22 mouse cellular contexts compared by ENCODE assay signal in genomic region chr15:96475571-96475972, GRCm38 (mm10). TPM values are rescaled to one million over a fixed set of nuclear protein-coding genes. Genes with fewer than 3 reads are reported as not detected.
DNase-seq lines count a peak whose midpoint lies in the region; ATAC-seq and TF ChIP-seq lines count a peak whose summit lies in the region.
"Had no signal": no experiment of that assay in that cellular context is flagged by ENCODE, and none has a peak within 500 bp of the region (broad histone marks: within the 10 kb centered on the region; RNA-seq: fewer than 3 reads in every experiment).

No protein-coding gene starts in this region.

- H3K9me3 ChIP-seq in megakaryocyte, embryonic 14.5 days: peaks cover 14% of the 10 kb centered on the region; the same call in 1 of the 2 replicates
- H3K9me3 ChIP-seq in stomach, postnatal 0 days (ENCODE audit: control insufficient read depth, low read length): no peaks in the 10 kb centered on the region
- no peaks in the 10 kb centered on the region for H3K9me3 ChIP-seq in forebrain, embryonic 13.5 days (replicated peaks)
- H3K9me3 ChIP-seq: embryonic facial prominence, embryonic 13.5 days; heart, embryonic 12.5 days; hindbrain, embryonic 15.5 days; intestine, embryonic 15.5 days; limb, embryonic 10.5 days had no signal

- WGBS in stomach, postnatal 0 days: 76% methylated on average over 7 of the region's 7 CpGs
- 89% methylated on average over 7 of the region's 7 CpGs for WGBS in forebrain, embryonic 13.5 days

- DNase-seq in layer of hippocampus, adult 9-11 months: peak; percentile 22
- DNase-seq in layer of hippocampus, postnatal 10 days (ENCODE audit: low spot score in 2 of 2): no peak
- DNase-seq in B cell, adult 2 months: peak; percentile 65 to 69
- DNase-seq in embryo, embryonic 10.5 days (ENCODE audit: low spot score): no peak
- DNase-seq in stomach, postnatal 0 days (ENCODE audit: low spot score): no peak
- DNase-seq: adrenal gland, postnatal 14 days; cerebellum, adult 9-10 months; heart, postnatal 14 days; kidney, postnatal 25 days; right cerebral cortex, postnatal 4 days; thymus, adult 2 months had no signal

- H3K27me3 ChIP-seq in megakaryocyte, embryonic 14.5 days (replicated peaks): no peaks in the 10 kb centered on the region
- H3K27me3 ChIP-seq in stomach, postnatal 0 days (ENCODE audit: control insufficient read depth, insufficient read depth, low read length): no peaks in the 10 kb centered on the region
- H3K27me3 ChIP-seq in forebrain, embryonic 13.5 days: no peaks in the 10 kb centered on the region
- H3K27me3 ChIP-seq: embryonic facial prominence, embryonic 13.5 days; heart, embryonic 12.5 days; hindbrain, embryonic 15.5 days; intestine, embryonic 15.5 days; Patski had no signal

- no peak overlapping the region for H3K9ac ChIP-seq in stomach, postnatal 0 days (ENCODE audit: low read length)
- H3K9ac ChIP-seq in forebrain, embryonic 13.5 days: no peak overlapping the region
- H3K9ac ChIP-seq: embryonic facial prominence, embryonic 13.5 days; heart, embryonic 12.5 days; hindbrain, embryonic 15.5 days; intestine, embryonic 15.5 days; liver, embryonic 14.5 days had no signal

- TF ChIP-seq EP300 in stomach, postnatal 0 days (optimal IDR thresholded peaks at IDR 0.05): no peak

- H3K4me1 ChIP-seq in megakaryocyte, embryonic 14.5 days: peaks cover 54% of the 10 kb centered on the region
- H3K4me1 ChIP-seq in stomach, postnatal 0 days (replicated peaks; ENCODE audit: control insufficient read depth, insufficient read depth): no peaks in the 10 kb centered on the region
- H3K4me1 ChIP-seq in forebrain, embryonic 13.5 days: no peaks in the 10 kb centered on the region
- H3K4me1 ChIP-seq: embryonic facial prominence, embryonic 13.5 days; heart, embryonic 12.5 days; hindbrain, embryonic 15.5 days; intestine, embryonic 15.5 days had no signal

- TF ChIP-seq CTCF in stomach, postnatal 0 days (IDR thresholded peaks at IDR 0.05; ENCODE audit: low read depth): no peak

- H3K4me2 ChIP-seq in stomach, postnatal 0 days (replicated peaks; ENCODE audit: low read depth): no peak overlapping the region
- H3K4me2 ChIP-seq in forebrain, embryonic 13.5 days: no peak overlapping the region
- H3K4me2 ChIP-seq: embryonic facial prominence, embryonic 13.5 days; heart, embryonic 12.5 days; hindbrain, embryonic 15.5 days had no signal

- H3K4me3 ChIP-seq in megakaryocyte, embryonic 14.5 days (replicated peaks): peak overlapping the region; percentile 50
- no peak overlapping the region for H3K4me3 ChIP-seq in stomach, postnatal 0 days (ENCODE audit: low read depth, low read length)
- no peak overlapping the region for H3K4me3 ChIP-seq in forebrain, embryonic 13.5 days
- H3K4me3 ChIP-seq: embryonic facial prominence, embryonic 13.5 days; heart, embryonic 12.5 days; hindbrain, embryonic 15.5 days; intestine, embryonic 15.5 days; limb, embryonic 10.5 days had no signal

- ATAC-seq in common myeloid progenitor, adult 5-6 weeks (replicated peaks; ENCODE audit: low read depth, poor library complexity, severe bottlenecking): peak; percentile 76
- no peak for ATAC-seq in stomach, postnatal 0 days (ENCODE audit: low FRiP score, low TSS enrichment)
- no peak for ATAC-seq in forebrain, embryonic 13.5 days
- ATAC-seq: forebrain, embryonic 16.5 days had no signal

- H3K27ac ChIP-seq in stomach, postnatal 0 days (replicated peaks): no peak overlapping the region
- H3K27ac ChIP-seq in forebrain, embryonic 13.5 days: no peak overlapping the region
- H3K27ac ChIP-seq: embryonic facial prominence, embryonic 13.5 days; hindbrain, embryonic 15.5 days; intestine, embryonic 15.5 days; limb, embryonic 10.5 days; liver, embryonic 14.5 days had no signal

- H3K36me3 ChIP-seq in megakaryocyte, embryonic 14.5 days (replicated peaks; ENCODE audit: low read length): peaks cover 33% of the 10 kb centered on the region
- H3K36me3 ChIP-seq in stomach, postnatal 0 days (ENCODE audit: control insufficient read depth, insufficient read depth, low read length): no peaks in the 10 kb centered on the region
- H3K36me3 ChIP-seq in forebrain, embryonic 13.5 days (ENCODE audit: poor library complexity, severe bottlenecking): no peaks in the 10 kb centered on the region
- H3K36me3 ChIP-seq: embryonic facial prominence, embryonic 13.5 days; heart, embryonic 12.5 days; hindbrain, embryonic 15.5 days; intestine, embryonic 15.5 days; limb, embryonic 10.5 days had no signal

RNA-seq across cellular contexts. Expression of gene Scaf11, which starts 14.9 kb away (rescaled TPM):
- total RNA-seq in layer of hippocampus, postnatal 10 days (2021): 10 to 100 TPM; 49.9 to 50.3 TPM
- total RNA-seq in common myeloid progenitor, adult 5-6 weeks (2017): 138 and 166 TPM in 2 replicates
- polyA plus RNA-seq in megakaryocyte, embryonic 14.5 days (2012; ENCODE audit: insufficient read depth, low replicate concordance): 7.2 and 14.6 TPM in 2 replicates
- 44.1 and 47.4 TPM in 2 replicates for polyA plus RNA-seq in stomach, postnatal 0 days (2015; fragmentation: Nextera tagmentation; extraction: Ambion mirVana)
- 70.1 and 80.3 TPM in 2 replicates for polyA plus RNA-seq in forebrain, embryonic 13.5 days (2015; fragmentation: Nextera tagmentation; extraction: Ambion mirVana)

Comparison
In these comparisons a context has a peak if more than half of its experiments do, and no peak if none do; other contexts are left out.
1. DNase-seq: peak in layer of hippocampus, adult 9-11 months (single experiment) and B cell, adult 2 months (2 of 2); none in layer of hippocampus, postnatal 10 days (0 of 2), embryo, embryonic 10.5 days (single experiment) and stomach, postnatal 0 days (single experiment).